Mouse (Mus musculus) ES-Bruce4 (cell line): ENCODE data around the gene Mettl11b. TPM values are rescaled to one million over a fixed set of nuclear protein-coding genes. Genes with fewer than 3 reads are reported as not detected.

Source experiments
- H3K27ac ChIP-seq: 2 replicates; pipeline ENCODE4 v1.5.1; 2012; ENCODE audit warnings: low read length, inconsistent platforms; ENCODE audit not compliant: insufficient read depth
- H3K27me3 ChIP-seq: 2 replicates; pipeline ENCODE4 v1.6.1; 2012; ENCODE audit warnings: mild to moderate bottlenecking, low read length, inconsistent platforms; ENCODE audit not compliant: control insufficient read depth, poor library complexity, insufficient read depth, severe bottlenecking
- H3K36me3 ChIP-seq: 2 replicates; pipeline ENCODE4 v1.6.1; 2012; ENCODE audit warnings: inconsistent platforms, mild to moderate bottlenecking, low read length, moderate library complexity; ENCODE audit not compliant: control insufficient read depth, poor library complexity, insufficient read depth, severe bottlenecking
- H3K4me1 ChIP-seq: one replicate; pipeline ENCODE4 v1.8.1; 2011; ENCODE audit warnings: low read length; ENCODE audit not compliant: control insufficient read depth, insufficient read depth
- H3K4me3 ChIP-seq: 2 replicates; pipeline ENCODE4 v1.5.1; 2011; ENCODE audit warnings: low read depth, mild to moderate bottlenecking, low read length
- H3K9ac ChIP-seq: 2 replicates; pipeline ENCODE4 v1.6.1; 2012; ENCODE audit warnings: low read depth, mild to moderate bottlenecking, inconsistent platforms; ENCODE audit not compliant: poor library complexity, severe bottlenecking
- H3K9me3 ChIP-seq: replicated peaks from 2 replicates; pipeline ENCODE4 v1.6.1; 2012; ENCODE audit warnings: mild to moderate bottlenecking, low read length, inconsistent platforms; ENCODE audit not compliant: control insufficient read depth, poor library complexity, insufficient read depth, severe bottlenecking
- CTCF ChIP-seq: IDR thresholded peaks from one replicate; pipeline ENCODE4 v1.8.1; 2011; ENCODE audit warnings: low read depth, low read length
- EP300 ChIP-seq: IDR thresholded peaks from 2 replicates; pipeline ENCODE4 v1.6.1; 2011; ENCODE audit warnings: low read depth, low read length; ENCODE audit not compliant: insufficient read depth
- POLR2A ChIP-seq: IDR thresholded peaks from one replicate; pipeline ENCODE4 v1.8.1; 2011; ENCODE audit warnings: low read length; ENCODE audit not compliant: insufficient read depth
- polyA plus RNA-seq: library from polyadenylated mRNA; stranded (reverse); fragments of >200 nt; gene quantifications from 2 replicates; pipeline ENCODE4 v1.2.4, GENCODE M21; 2011; ENCODE audit warnings: low read depth; ENCODE audit not compliant: missing spikeins, insufficient read depth, insufficient read length

The Mettl11b gene
- polyA plus RNA-seq, 1 experiment = not detected

DNA sequence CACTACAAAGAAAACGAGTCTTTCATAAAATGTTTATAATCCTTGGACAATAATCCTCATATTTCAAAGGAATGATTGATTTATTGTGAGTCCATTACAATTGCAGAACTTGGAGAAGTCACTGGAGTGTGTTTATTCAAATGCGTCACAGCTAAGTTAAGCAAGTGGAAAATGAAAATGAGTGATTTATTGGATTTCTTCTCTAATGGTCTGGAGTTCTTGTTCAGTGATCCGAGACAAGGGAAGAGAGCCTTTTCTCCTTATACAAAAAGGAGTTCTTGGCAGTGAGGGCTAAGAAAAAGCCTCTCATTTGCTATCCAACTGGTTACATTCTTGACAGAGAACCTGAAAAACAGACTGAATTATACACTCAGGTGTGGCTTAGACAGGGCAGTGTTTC is 42.9 kb downstream of the Mettl11b start:
- Histone ChIP-seq H3K27me3 (no peaks in the 10 kb centered on the region; the same call in 1 of the 2 replicates), H3K27ac (no peak overlapping the region), H3K36me3 (no peaks in the 10 kb centered on the region), H3K4me1 (no peaks in the 10 kb centered on the region), H3K9me3 (no peaks in the 10 kb centered on the region), H3K9ac (no peak overlapping the region), H3K4me3 (no peak overlapping the region)
- TF ChIP-seq CTCF (no peak), EP300 (no peak)

- H3K4me1 ChIP-seq = no peaks in the 10 kb centered on the region
- no peak overlapping the region for H3K27ac ChIP-seq
- H3K4me3 ChIP-seq = no peak overlapping the region
- no peak overlapping the region for H3K9ac ChIP-seq
- TF ChIP-seq POLR2A = no peak
- no peak for TF ChIP-seq CTCF
- TF ChIP-seq EP300 = no peak
- no peaks in the 10 kb centered on the region for H3K9me3 ChIP-seq
- no peaks in the 10 kb centered on the region for H3K27me3 ChIP-seq
- H3K36me3 ChIP-seq = no peaks in the 10 kb centered on the region
Measured at GRCm38 (mm10) chr1:163672866-163673265, 52.2 kb downstream of the Mettl11b start.

GRCm38 (mm10) chr1:163671326-163671725 is 53.7 kb downstream of the Mettl11b start:
- H3K27ac ChIP-seq = no peak overlapping the region
- no peak for TF ChIP-seq EP300
- TF ChIP-seq CTCF = no peak
- TF ChIP-seq POLR2A = no peak
- H3K9ac ChIP-seq = no peak overlapping the region
- H3K9me3 ChIP-seq = no peaks in the 10 kb centered on the region
- H3K27me3 ChIP-seq = no peaks in the 10 kb centered on the region
- H3K4me1 ChIP-seq = no peaks in the 10 kb centered on the region
- H3K4me3 ChIP-seq = no peak overlapping the region
- H3K36me3 ChIP-seq = no peaks in the 10 kb centered on the region

- no peak overlapping the region for H3K27ac ChIP-seq
- H3K9me3 ChIP-seq = no peaks in the 10 kb centered on the region
- no peaks in the 10 kb centered on the region for H3K36me3 ChIP-seq
- TF ChIP-seq CTCF (no peak), EP300 (no peak), POLR2A (no peak)
- H3K9ac ChIP-seq = no peak overlapping the region
- no peak overlapping the region for H3K4me3 ChIP-seq
- no peaks in the 10 kb centered on the region for H3K4me1 ChIP-seq
- no peaks in the 10 kb centered on the region for H3K27me3 ChIP-seq
Measured at GRCm38 (mm10) chr1:163670702-163671101, 54.3 kb downstream of the Mettl11b start.

- no peak for TF ChIP-seq EP300
- TF ChIP-seq CTCF = no peak
- TF ChIP-seq POLR2A = no peak
- no peak overlapping the region for H3K27ac ChIP-seq
- H3K4me3 ChIP-seq = no peak overlapping the region
- H3K36me3 ChIP-seq = no peaks in the 10 kb centered on the region
- no peaks in the 10 kb centered on the region for H3K27me3 ChIP-seq
- H3K9ac ChIP-seq = no peak overlapping the region
- no peaks in the 10 kb centered on the region for H3K9me3 ChIP-seq
- no peaks in the 10 kb centered on the region for H3K4me1 ChIP-seq
Measured at GRCm38 (mm10) chr1:163669936-163670335, 55.1 kb downstream of the Mettl11b start.

GRCm38 (mm10) chr1:163662416-163662815 is 62.6 kb downstream of the Mettl11b start:
- TF ChIP-seq EP300 (no peak), CTCF (no peak), POLR2A (no peak)

More at GRCm38 (mm10) chr1:163662416-163662815, 62.6 kb downstream of the Mettl11b start:
- Histone ChIP-seq H3K9ac (no peak overlapping the region), H3K36me3 (no peaks in the 10 kb centered on the region), H3K27ac (no peak overlapping the region), H3K9me3 (no peaks in the 10 kb centered on the region), H3K27me3 (no peaks in the 10 kb centered on the region), H3K4me3 (no peak overlapping the region), H3K4me1 (no peaks in the 10 kb centered on the region)
